Mouse (Mus musculus) common myeloid progenitor, adult 5-6 weeks (primary cell): ENCODE measurements around the gene Pgm2l1. TPM values are rescaled to one million over a fixed set of nuclear protein-coding genes. Genes with fewer than 3 reads are reported as not detected.

Experiments used
- ATAC-seq: replicated peaks from 2 replicates; pipeline ENCODE4 v1.8.0; 2016; ENCODE audit warnings: low read depth, mild to moderate bottlenecking, moderate TSS enrichment, inconsistent platforms; ENCODE audit not compliant: poor library complexity, severe bottlenecking
- total RNA-seq: library from RNA; stranded (forward); fragments of 200-1000, 187-1606 nt; gene quantifications from 2 replicates; pipeline ENCODE4 v1.2.3, GENCODE M21; 2017

Pgm2l1 gene
- 14.5 and 20.1 TPM in 2 replicates for total RNA-seq

DNA sequence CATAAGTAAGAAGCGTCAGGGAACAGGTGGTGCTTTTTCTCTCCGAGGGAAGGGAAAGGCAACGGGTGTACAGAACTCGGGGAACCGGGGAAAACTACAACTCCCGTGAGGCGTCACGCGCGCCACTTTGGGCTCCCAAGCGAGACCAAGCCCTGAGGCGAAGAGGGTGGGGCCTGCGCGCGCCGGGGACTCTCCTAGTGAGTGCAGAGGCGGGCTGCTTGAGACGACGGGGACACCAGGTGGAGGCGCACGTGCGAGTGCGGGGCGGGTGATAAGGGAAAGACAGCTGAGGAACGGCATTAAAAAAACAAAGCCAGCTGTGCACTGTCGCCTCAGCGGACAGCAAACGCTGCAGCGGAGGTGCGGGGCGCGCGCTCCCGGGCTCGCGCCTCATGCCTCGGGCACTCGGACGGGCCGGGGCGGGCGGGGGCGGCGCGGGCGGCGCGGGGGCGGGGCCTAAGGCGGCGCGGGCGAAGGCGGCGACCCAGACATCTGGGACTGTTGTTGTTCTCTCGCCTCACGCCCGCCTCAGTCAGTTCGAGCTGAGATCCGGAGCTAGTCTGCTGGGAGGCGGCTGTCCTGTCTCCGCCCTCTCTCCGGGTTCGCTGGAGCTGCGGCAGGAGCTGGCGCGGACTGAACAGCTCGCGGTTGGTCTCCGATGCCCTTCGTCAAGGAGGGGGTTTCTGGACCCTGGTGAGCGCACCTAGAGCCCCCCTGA, at the start of gene Pgm2l1:
Gene Pgm2l1 (plus strand): TSS at position 237 of the 718 bp plus-strand sequence.
- peak; percentile 96 for ATAC-seq

DNA sequence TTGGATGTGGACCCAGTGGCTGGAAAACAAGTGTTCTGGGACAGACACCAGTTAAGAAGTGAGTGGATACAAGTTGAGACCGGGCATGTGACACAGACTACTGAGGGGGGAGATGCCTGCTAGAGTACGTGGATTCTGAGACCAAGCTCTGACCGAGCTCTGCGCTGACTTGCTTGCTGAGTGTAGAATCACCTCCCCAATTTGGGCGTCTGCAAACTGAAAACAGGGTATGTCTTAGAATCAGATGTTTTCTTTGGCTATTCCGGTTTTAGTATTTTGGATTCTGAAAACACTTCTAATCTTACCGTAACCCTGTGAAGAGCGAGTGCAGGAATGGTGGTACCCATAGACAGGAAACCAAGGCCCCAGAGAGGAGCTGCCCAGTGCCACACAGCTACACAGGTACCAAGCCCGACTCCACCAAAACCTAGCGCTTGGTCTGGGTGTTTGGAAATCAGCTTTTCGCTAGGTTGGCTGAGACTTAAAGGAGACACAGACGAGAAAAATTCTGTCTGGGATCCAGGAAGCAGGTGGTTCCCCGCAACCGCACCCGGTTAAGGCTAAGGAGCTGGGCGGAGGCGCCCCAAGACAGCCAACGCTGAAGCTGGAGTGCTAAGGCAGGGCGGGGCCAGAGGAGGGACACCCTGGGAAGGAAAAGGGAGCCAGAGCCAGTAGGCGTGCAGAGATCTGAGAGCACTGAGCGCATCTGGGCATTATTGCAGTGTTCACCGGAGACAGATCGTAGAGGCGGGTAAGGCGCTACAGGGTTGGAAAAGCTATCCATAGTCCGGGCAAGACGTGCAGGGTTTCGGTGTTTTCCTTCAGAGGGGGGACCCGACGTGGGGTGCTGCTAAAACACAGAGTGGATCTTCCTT, 48.9 kb upstream of the Pgm2l1 start:
- peak; percentile 82 for ATAC-seq

DNA sequence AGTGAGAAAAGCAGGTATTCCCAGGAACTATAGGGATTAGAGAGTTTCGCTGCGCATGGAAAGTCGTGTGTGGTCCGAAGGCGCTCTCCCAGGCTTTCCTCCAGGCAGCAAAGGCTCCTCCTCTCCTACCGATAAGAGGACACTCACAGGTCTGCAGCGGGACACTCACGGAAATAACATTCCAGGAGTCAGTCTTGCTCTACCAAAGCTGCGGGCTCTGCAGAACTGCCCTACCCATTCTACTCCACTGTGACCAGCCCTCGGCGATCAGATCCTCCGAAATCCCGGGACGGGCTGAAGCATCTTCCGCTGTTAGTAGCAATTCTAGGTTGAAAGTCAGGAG, 48.3 kb upstream of the Pgm2l1 start:
- 0 out of 2 replicates have a peak, but pooled peaks have one; percentile 8 for ATAC-seq

DNA sequence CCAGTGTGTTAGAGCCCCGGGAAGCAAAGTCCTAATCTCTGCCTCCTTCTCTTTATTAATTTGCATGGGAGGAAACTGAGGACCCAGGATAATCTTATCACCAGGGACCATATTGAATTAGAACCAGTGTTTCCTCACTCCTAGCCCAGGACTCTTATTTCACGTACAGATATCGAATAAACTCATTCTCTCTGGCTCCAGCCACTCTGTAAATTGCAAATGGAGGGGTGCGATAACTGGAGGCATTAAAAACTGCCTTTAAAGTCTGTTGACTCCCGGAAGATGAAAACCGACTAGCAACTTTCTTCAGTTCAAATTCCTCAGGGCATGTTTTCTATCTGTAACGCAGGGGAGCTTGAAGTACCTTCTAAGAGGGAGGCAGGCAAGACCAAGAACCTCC, 47.8 kb upstream of the Pgm2l1 start:
- ATAC-seq: peak; percentile 21

DNA sequence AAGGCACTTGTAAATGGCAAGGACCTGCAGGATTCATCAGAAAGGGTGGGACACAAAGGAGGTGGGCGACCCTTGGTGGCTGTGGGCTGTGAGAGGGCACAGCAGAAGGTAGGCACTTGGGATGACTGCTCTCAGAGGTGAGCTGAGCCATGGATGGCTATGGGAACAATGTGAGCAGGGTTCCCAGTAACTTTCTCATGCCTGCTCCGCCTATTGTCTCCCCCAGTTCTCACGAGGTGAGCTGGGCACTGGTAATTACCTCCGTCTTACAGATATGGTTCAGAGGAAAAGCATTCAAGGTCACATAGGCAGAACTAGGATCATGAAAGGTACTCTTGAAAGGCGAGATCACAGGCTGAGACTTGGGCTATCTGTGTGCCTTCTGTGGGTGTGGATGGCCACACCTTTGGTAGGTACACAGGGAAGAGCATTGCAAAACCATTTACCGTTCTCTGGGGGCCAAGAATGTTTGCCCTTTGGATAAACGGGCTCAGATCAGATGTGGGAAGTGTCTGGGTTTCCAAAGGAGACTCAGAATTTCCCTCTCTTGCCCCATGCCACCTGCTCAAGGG, 47.3 kb upstream of the Pgm2l1 start:
- ATAC-seq: no peak

DNA sequence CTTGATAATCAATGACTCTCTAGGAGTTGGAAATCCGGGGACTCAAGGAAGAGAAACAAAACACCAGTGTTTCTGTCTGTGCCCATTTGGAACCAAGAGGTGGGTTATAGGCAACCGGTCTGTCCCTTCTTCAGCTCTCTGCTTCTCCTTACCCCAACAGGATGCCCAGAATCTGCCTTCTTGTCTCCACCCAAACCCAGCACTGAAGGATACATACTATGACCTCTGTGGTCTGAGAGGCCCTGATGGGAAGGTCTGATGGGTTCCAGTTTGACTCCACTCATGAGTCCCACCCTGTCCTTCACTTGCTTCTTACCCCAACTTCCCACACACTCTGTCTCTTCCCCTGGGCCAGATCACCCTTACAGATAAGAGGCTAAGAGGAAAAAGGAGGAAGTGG, 46.0 kb upstream of the Pgm2l1 start:
- no peak for ATAC-seq

DNA sequence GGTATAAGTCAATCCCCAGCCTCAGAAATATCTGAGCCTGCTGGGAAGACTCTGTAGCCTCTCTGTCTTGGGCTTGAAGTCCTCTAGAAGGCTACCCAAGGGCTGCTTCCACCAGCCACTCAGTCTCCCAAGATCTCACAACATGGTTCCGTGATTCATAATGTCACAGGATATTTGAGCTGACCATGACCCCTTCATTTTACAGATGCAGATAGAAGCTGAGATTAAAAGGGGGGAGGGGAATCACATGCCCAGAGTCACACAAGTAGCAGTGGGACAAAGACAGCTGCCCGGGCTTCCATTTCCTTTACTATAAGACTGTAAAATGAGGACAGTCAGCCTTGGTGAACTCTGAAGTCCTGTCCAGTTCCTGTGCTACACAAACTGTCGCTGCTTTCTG, 45.6 kb upstream of the Pgm2l1 start:
- no peak for ATAC-seq

DNA sequence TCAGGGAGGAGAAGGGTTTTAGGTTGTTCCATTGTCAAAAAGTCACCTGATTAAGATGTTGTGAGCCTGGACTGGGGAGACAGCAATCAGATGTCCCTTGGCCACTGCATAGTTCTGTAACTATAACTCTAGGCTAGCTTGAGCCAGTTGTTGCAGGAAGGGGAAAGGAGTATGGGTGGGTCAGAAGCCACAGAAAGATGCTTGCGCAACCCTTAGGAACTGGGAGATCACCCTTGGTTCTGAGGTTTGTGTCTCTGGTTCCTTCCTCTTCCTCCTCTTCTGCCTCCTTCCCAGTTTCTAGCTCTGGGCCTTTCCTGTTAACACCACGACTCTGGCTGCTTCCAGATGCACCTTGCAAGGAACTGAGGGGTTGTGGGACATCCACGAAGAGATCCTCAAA, 44.8 kb upstream of the Pgm2l1 start:
- ATAC-seq: peak; percentile 44

DNA sequence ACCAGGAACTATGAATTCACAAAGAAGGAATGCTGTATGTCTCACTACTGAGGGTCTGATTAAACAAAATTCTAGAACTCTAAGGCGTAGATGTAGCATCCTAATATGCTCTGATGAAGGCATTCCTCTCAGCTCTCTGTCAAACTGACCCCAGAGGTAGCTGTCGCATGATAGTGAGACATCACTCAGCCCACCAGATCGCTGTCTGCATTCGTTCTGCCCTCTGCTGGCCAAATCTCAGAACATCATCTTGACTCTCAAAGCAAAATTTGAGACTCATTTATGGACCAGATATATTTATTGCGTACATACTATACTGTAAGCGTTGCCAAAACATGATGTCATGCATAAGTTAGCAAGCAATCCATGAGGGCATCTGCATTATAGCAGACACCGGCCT, 39.6 kb upstream of the Pgm2l1 start:
- ATAC-seq: peak; percentile 76

DNA sequence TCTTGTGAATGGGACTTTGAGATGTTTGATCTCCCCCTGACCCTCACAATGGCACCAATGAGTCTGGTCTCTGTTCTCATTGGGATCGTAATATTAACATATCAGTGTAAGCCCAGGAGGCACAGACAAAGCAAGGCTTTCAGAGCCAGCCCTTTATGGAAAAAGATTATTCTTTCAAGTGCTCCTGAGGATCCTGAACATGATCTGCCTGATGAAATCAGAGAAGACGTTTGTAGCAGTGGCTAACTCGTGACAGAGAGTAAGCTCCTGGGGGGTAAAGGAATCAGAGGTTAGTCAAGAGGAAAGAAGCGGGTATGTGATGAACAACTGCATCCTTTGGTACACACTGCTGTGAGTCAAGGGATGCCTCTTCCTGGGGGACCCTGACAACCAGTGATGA, 37.0 kb upstream of the Pgm2l1 start:
- no peak for ATAC-seq

DNA sequence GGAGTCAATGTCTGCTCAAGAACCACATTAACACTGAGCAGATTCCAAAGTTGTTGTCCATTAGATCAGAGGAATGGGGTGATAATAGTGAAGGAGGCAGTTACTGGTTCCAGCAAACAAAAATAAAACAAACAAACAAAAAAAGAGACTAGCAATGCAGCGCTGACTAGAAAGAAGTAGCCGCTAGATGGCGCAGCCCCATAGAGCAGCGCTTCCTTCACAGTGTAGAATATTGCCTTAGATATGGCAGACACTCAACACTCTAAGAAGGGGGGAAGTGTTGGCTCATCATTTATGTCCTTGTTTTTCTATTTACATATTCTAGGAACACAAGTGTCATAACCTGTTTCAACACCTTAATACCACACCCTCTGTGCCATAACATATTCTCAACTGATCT, 36.4 kb upstream of the Pgm2l1 start:
- peak; percentile 79 for ATAC-seq

DNA sequence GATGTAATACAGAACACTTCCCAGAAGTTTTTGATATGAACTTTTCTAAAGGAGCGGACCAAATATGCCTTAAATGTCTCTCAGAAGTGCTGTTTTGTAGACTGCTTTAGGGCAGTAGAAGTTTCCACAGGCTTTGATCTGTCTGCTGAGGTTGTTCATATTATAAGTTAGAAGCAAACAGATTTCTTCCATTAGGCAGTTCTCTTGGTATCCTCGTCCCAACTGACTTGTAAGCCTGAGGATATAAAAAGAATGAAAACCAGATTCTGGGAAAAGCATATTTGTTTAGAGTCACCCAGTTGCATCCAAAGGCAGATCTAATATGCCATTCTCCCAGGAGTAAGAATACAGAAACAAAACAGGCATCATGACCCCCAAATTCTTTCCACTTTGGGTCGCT, 26.0 kb upstream of the Pgm2l1 start:
- no peak for ATAC-seq

DNA sequence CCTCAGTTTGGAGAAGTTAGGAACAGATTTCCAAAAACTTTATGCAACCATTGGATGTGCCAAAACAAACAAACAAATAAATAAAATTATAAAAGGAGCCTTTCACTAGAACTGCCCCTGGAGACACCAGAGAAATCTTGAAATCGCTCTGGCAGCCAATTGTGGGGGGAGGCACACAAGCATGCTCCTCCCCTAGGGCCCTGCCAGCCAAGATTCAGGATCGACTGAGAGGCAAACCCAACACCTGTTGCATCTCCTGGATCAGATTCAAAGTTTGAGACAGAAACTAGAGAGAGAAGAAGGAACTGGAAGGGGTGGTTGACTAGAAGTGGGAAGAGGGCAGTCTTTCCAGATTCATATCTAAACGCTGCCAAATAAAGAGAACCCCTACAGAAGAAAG, 23.6 kb upstream of the Pgm2l1 start:
- ATAC-seq: no peak

DNA sequence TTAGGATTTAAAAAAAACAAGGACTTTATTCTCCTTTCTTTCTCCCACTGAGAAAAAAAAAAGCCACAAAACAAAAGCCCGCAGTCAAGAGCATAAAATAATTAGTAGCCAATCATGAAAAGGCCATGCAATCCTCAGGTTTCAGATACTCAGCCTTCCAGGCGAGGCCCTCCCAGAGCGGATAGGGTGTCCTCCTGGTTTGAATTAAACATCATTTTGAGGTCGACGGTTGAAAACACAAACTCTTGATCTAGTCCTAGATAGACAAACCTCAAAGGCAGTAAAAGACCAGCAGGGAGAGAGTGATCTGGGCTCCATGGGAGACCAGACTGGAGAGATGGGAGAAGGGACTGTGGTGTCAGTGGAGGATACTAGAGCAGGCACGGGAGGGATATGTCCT, 22.3 kb upstream of the Pgm2l1 start:
- no peak for ATAC-seq

DNA sequence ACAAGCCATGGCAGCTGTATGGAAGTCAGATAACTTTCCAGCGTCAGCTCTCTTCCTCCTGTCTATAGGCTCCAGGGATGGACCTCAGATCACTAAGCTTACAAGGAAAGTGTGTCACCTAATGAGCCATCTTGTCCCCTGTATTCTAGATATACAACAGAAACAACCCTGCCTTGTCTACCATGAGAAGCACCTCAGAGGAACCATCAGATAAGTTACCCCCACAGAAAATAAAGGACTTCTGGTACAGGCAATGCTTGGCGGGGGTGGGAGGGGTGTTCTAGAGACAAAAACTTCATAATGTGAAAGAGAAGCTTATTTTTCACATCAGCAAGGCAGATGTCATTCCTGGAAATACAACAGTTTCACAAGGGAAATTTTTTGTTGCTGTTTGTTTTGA, 21.1 kb upstream of the Pgm2l1 start:
- ATAC-seq: no peak

DNA sequence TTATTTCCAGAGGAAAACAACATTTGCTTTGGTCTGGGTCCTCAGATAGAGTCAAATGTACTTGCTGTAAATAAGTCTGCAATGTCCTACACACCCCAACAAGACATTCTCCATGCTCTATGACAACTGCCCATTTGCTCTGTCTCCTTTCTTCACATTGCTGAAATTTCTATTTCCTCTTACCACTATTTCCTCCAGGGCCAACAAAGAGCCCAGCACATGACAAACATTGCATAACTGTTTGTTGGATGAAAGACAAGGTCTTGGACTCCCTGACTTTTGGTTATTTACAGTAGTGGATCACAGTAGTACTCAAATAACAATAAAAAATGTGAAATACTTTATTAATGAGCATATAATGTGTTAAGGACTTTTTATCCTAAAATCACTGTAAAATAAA, 19.3 kb upstream of the Pgm2l1 start:
- ATAC-seq: no peak

DNA sequence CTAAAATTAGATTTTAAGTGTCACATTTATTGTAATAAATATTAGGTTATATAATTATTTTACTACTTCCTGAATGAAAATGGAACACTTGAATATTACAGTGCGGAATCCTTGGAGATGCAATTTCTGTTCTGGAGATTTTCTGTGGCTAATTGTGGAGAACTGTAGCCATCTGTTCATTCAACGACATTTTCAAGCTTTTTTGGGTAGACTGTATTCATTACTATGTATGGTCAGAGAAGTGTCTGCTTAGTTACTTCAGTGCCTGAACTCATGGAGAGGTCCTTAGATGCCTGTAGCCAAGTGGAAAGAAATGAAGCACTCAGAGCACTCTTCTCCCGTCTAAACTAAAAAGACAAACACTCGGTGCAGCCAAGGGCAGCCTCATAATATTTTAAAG, 12.9 kb upstream of the Pgm2l1 start:
- ATAC-seq: no peak

DNA sequence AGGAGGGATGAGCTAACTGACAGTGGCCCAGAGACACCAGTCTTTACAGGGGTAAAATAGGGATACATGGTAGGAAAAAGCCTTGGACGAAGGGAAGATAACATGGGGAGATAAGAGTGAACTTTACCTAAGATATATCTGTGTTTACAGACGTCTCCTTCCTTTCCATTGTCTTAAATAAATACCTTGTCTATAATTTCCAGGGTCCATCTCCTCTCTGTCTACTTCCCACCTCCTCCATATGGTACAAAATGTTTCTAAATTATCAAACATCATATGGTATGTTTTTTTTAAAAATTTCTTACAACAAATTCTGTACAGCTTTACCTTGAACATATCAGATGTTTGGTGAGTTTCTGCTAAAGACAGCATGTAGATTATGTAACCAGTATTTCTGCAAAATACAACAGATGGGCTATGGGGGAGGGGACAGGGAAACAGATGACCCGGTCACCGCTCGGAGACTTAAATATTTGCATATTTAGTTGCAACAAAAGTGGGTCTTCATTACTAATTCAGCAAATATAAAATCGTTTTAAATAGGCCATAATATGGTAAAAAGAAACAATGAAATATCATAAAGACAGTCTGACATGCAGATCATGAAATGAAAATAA, 12.0 kb upstream of the Pgm2l1 start:
- no peak for ATAC-seq

DNA sequence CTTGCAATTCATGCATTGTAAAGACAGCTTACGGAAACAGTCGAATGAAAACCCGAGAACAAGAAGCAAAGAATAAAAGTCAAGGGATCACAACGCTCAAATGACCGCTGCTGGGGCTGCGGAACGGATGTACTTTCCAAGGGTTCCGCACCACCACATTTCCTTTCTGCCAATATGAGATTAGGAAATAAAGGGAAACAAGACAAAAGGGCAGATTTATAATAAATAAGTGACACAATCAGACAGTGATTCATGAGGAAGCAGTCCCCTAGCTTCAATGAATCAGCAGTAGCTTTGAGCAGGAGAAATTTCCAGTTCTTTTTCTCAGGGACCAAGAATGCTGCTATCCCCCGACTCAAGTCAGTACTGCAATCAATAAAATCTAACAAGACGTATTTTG, 11.2 kb upstream of the Pgm2l1 start:
- ATAC-seq: peak; percentile 22; the same call in 1 of the 2 replicates

DNA sequence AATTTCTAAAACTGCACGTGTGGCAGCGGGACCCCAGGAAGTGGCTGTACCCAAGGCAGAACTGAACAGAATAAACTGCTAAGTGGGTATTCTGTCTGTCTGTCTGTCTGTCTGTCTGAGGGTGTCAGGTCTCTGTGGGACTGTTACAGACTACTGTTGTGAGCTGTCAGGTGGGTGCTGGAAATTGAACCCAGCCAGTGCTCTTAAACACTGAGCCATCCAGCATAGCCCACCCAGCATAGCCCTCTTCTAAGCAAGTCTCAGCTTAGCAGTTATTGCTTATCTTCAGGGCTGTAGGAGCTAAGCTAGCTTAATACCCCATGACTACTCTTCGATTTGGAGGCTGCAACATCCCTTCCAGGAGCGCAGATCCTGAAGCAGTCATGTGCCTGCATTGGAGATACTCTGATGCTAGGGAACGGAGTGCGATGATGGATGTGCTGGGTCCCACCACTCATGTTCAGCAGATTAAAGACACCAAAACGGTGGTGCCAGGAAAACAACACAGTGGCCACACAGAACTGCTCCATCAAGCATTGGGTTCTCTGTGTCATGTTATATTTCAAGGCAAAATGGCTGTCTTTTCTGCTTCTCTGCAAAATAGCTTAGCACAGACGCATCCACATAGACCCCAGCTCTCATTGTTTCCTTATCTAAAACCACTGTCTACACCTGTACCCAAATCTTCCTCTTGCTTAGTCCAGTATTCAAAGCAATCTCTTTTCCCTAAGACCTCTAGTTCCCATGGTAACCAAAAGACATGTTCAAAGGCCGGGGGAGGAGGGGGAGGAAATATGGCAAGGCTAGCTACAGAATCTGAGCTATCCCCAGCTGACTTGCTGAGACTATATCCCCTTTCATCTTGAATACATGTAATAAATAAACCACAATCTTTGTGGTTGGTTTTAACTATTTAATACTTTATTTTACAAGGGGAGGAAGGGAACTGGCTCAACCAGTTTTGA, 10.3 kb upstream of the Pgm2l1 start:
- ATAC-seq: no peak
